Comparison of ENCODE assay signal across 15 mouse cellular contexts in the genomic region with DNA sequence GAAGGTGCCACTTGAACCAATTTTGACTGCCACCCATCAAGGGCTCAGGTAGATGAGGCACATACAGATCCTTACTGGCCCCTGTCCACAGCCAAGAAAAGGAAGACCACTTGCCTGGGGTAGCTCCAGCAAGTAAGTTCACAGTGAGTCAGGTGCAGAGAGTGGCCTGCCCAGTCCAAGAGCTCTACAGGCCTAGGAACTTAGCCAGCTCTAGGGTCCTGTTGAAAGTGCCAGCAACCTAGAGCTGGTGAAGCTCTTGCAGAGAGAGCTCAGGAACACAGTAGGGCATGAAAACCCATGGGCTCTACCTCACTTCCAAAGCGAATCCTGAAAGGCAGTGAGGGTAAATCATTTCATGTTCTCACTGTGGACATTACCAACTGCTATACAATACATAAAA.
"Had no signal": no experiment of that assay in that cellular context is flagged by ENCODE, and none has a peak within 500 bp of the region (broad histone marks: within the 10 kb centered on the region; RNA-seq: fewer than 3 reads in every experiment).

No protein-coding gene starts in this region.

- H3K4me2 ChIP-seq: limb, embryonic 12.5 days; liver, embryonic 15.5 days; midbrain, embryonic 11.5 days; midbrain, embryonic 15.5 days; neural tube, embryonic 13.5 days had no signal

- H3K9me3 ChIP-seq: limb, embryonic 12.5 days; liver, embryonic 15.5 days; midbrain, embryonic 15.5 days; neural tube, embryonic 13.5 days had no signal

- ATAC-seq: lung, postnatal 0 days; midbrain, embryonic 15.5 days had no signal

- H3K36me3 ChIP-seq: midbrain, embryonic 15.5 days had no signal

- DNase-seq: kidney, postnatal 25 days; liver; lung, adult 2 months; lung, postnatal 36 days; retina, postnatal 1 day; right cerebral cortex, postnatal 4 days; spleen, adult 18-20 months; thymus, adult 18-20 months; thymus, postnatal 14 days had no signal

- H3K27ac ChIP-seq: limb, embryonic 12.5 days; liver, embryonic 15.5 days; midbrain, embryonic 15.5 days; neural tube, embryonic 13.5 days had no signal

- H3K27me3 ChIP-seq: limb, embryonic 12.5 days; liver, embryonic 15.5 days; midbrain, embryonic 15.5 days; neural tube, embryonic 13.5 days had no signal

- H3K4me3 ChIP-seq: limb, embryonic 12.5 days; liver, embryonic 15.5 days; midbrain, embryonic 15.5 days; neural tube, embryonic 13.5 days had no signal

- H3K9ac ChIP-seq: limb, embryonic 12.5 days; liver, embryonic 15.5 days; midbrain, embryonic 15.5 days; neural tube, embryonic 13.5 days had no signal
